Mouse (Mus musculus): Measurements from ENCODE around the gene Txndc15. TPM values are rescaled to one million over a fixed set of nuclear protein-coding genes. Genes with fewer than 3 reads are reported as not detected.
A peak's percentile ranks its signal among the peaks of the same experiment; 100 is the strongest.

The Txndc15 gene
- polyA plus RNA-seq, 1 experiment from 2014 or later, result 91.7 TPM

DNA sequence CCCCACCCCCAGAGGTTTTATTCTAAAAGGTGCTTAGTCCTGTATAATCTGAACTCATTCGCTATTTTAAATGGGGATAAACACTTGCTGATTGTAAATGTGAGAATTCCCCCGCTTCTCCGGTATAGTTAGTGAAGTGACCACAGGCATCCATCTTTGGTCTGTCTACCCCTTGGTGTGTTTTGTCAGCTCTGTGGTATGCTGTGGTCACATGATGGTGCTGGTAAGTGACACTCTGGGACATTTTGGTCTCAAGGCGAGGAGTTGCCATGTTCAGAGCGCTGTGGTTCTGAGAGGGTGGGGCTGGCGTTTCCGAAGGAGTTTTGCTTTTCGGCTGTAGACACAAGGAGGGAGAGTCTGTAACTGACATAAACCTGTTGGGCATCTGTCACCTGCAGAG, 23.4 kb downstream of the Txndc15 start:
- H3K27me3 ChIP-seq (ENCODE audit: control insufficient read depth, insufficient read depth, low read length), result no peaks in the 10 kb centered on the region
- H3K4me1 ChIP-seq (ENCODE audit: control insufficient read depth, insufficient read depth, low read length), result peaks cover 21% of the 10 kb centered on the region
- H3K4me2 ChIP-seq (ENCODE audit: low read depth, severe bottlenecking), result no peak overlapping the region
- H3K9ac ChIP-seq (ENCODE audit: low read length), result no peak overlapping the region
- H3K36me3 ChIP-seq (ENCODE audit: control insufficient read depth, insufficient read depth, low read length), result no peaks in the 10 kb centered on the region
- 89% methylated on average over 8 of the region's 8 CpGs for WGBS
- DNase-seq (ENCODE audit: low spot score) (no peak), ATAC-seq (ENCODE audit: insufficient number of reproducible peaks, low FRiP score, low TSS enrichment, low read depth) (no peak)
- no peaks in the 10 kb centered on the region for H3K9me3 ChIP-seq (ENCODE audit: control insufficient read depth, low read length)
- H3K4me3 ChIP-seq (ENCODE audit: low read depth, low read length), result no peak overlapping the region
- no peak overlapping the region for H3K27ac ChIP-seq (replicated peaks; ENCODE audit: low read depth, low read length)

DNA sequence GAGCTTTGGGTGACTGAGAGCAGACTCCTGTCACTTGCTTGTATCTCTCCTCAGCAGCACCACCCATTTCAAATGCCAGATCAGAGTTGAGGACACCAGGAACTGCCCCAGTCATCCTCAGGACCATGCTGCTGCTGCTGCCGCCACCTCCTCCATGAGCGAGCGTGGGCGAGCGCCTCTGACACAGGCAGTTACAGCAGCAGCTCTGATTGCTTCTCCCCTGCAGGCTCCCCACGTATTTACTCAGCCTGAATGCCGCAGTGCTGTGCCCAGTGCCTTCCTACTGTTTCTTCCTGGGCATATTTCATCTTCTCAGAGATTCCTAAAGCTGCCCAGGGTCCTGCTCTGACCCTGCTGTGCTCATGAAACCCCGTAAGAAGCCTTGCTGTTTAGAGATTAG, 27.9 kb downstream of the Txndc15 start:
- Histone ChIP-seq H3K4me1 (ENCODE audit: control insufficient read depth, insufficient read depth, low read length) (peaks cover 14% of the 10 kb centered on the region), H3K4me2 (ENCODE audit: low read depth, severe bottlenecking) (no peak overlapping the region), H3K27ac (replicated peaks; ENCODE audit: low read depth, low read length) (no peak overlapping the region), H3K9ac (ENCODE audit: low read length) (no peak overlapping the region), H3K36me3 (ENCODE audit: control insufficient read depth, insufficient read depth, low read length) (no peaks in the 10 kb centered on the region), H3K4me3 (ENCODE audit: low read depth, low read length) (no peak overlapping the region), H3K27me3 (ENCODE audit: control insufficient read depth, insufficient read depth, low read length) (no peaks in the 10 kb centered on the region), H3K9me3 (ENCODE audit: control insufficient read depth, low read length) (no peaks in the 10 kb centered on the region)
- ATAC-seq (ENCODE audit: insufficient number of reproducible peaks, low FRiP score, low TSS enrichment, low read depth) (no peak), DNase-seq (ENCODE audit: low spot score) (no peak)
- 74% methylated on average over 8 of the region's 8 CpGs for WGBS

GRCm38 (mm10) chr13:55754380-55754779, 39.9 kb downstream of the Txndc15 start:
- Histone ChIP-seq H3K4me2 (ENCODE audit: low read depth, severe bottlenecking) (0 out of 2 replicates have a peak overlapping the region, but pooled peaks have one; percentile 14), H3K9ac (ENCODE audit: low read length) (peak overlapping the region; percentile 47; the same call in 1 of the 2 replicates), H3K27ac (replicated peaks; ENCODE audit: low read depth, low read length) (peak overlapping the region; percentile 68; the same call in 1 of the 2 replicates), H3K4me3 (ENCODE audit: low read depth, low read length) (no peak overlapping the region), H3K36me3 (ENCODE audit: control insufficient read depth, insufficient read depth, low read length) (no peaks in the 10 kb centered on the region), H3K4me1 (ENCODE audit: control insufficient read depth, insufficient read depth, low read length) (peaks cover 25% of the 10 kb centered on the region), H3K9me3 (ENCODE audit: control insufficient read depth, low read length) (no peaks in the 10 kb centered on the region), H3K27me3 (ENCODE audit: control insufficient read depth, insufficient read depth, low read length) (no peaks in the 10 kb centered on the region)
- 30% methylated on average over 13 of the region's 13 CpGs for WGBS
- ATAC-seq (ENCODE audit: insufficient number of reproducible peaks, low FRiP score, low TSS enrichment, low read depth), result no peak
- peak; percentile 84 for DNase-seq (ENCODE audit: low spot score)

DNA sequence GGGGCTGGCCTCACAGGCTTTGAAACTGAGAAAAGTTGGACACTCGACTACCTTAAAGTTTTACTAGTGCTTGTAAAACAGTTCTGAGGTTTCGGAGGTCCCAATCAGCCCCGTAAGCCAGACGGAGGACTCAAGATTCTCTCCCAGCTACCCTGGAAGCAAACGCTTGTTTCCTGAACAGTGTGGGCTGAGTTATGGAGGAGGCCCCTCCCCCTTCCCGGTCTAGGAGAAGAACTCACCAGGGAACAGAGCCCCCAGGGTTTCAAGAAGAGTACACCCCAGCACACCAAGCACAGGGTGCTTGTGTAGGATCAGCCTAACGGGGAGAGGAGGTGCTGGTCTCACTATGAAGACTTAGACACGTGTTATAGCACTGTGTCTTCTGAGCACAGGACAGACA, 42.3 kb downstream of the Txndc15 start:
- Histone ChIP-seq H3K9me3 (ENCODE audit: control insufficient read depth, low read length) (no peaks in the 10 kb centered on the region), H3K9ac (ENCODE audit: low read length) (peak overlapping the region; percentile 2), H3K27ac (replicated peaks; ENCODE audit: low read depth, low read length) (peak overlapping the region; percentile 80), H3K4me3 (ENCODE audit: low read depth, low read length) (no peak overlapping the region), H3K27me3 (ENCODE audit: control insufficient read depth, insufficient read depth, low read length) (no peaks in the 10 kb centered on the region), H3K4me1 (ENCODE audit: control insufficient read depth, insufficient read depth, low read length) (peaks cover 27% of the 10 kb centered on the region), H3K36me3 (ENCODE audit: control insufficient read depth, insufficient read depth, low read length) (no peaks in the 10 kb centered on the region), H3K4me2 (ENCODE audit: low read depth, severe bottlenecking) (peak overlapping the region; percentile 18)
- DNase-seq (ENCODE audit: low spot score), result peak; percentile 67
- 19% methylated on average over 8 of the region's 8 CpGs for WGBS
- ATAC-seq (ENCODE audit: insufficient number of reproducible peaks, low FRiP score, low TSS enrichment, low read depth), result peak; percentile 40; the same call in 1 of the 2 replicates

DNA sequence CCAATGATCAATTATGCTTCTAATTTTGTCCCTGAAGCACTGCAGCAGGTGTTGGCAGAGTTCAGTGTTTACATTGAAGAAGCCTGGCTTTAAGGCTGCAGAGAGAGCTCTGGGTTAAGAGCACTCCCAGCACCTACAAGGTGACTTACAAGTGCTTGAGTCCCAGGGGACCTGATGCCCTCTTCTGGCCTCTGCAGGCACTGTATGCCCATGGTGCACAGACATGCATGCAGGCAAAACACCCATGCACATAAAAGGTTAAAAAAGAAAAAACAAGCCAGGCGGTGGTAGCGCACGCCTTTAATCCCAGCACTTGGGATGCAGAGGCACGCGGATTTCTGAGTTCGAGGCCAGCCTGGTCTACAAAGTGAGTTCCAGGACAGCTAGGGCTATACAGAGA, 43.2 kb downstream of the Txndc15 start:
- no peak overlapping the region for H3K27ac ChIP-seq (replicated peaks; ENCODE audit: low read depth, low read length)
- peaks cover 27% of the 10 kb centered on the region for H3K4me1 ChIP-seq (ENCODE audit: control insufficient read depth, insufficient read depth, low read length)
- H3K27me3 ChIP-seq (ENCODE audit: control insufficient read depth, insufficient read depth, low read length), result no peaks in the 10 kb centered on the region
- H3K4me3 ChIP-seq (ENCODE audit: low read depth, low read length), result no peak overlapping the region
- H3K9me3 ChIP-seq (ENCODE audit: control insufficient read depth, low read length), result no peaks in the 10 kb centered on the region
- WGBS, result 83% methylated on average over 6 of the region's 6 CpGs
- DNase-seq (ENCODE audit: low spot score) (no peak), ATAC-seq (ENCODE audit: insufficient number of reproducible peaks, low FRiP score, low TSS enrichment, low read depth) (no peak)
- no peak overlapping the region for H3K9ac ChIP-seq (ENCODE audit: low read length)
- H3K4me2 ChIP-seq (ENCODE audit: low read depth, severe bottlenecking), result no peak overlapping the region
- no peaks in the 10 kb centered on the region for H3K36me3 ChIP-seq (ENCODE audit: control insufficient read depth, insufficient read depth, low read length)

GRCm38 (mm10) chr13:55760576-55760975, 46.1 kb downstream of the Txndc15 start:
- H3K27ac ChIP-seq (replicated peaks; ENCODE audit: low read depth, low read length), result peak overlapping the region; percentile 36
- H3K27me3 ChIP-seq (ENCODE audit: control insufficient read depth, insufficient read depth, low read length), result no peaks in the 10 kb centered on the region
- H3K4me1 ChIP-seq (ENCODE audit: control insufficient read depth, insufficient read depth, low read length), result peaks cover 18% of the 10 kb centered on the region; the same call in 1 of the 2 replicates
- no peaks in the 10 kb centered on the region for H3K9me3 ChIP-seq (ENCODE audit: control insufficient read depth, low read length)
- DNase-seq (ENCODE audit: low spot score) (no peak), ATAC-seq (ENCODE audit: insufficient number of reproducible peaks, low FRiP score, low TSS enrichment, low read depth) (no peak)
- H3K9ac ChIP-seq (ENCODE audit: low read length), result no peak overlapping the region
- no peaks in the 10 kb centered on the region for H3K36me3 ChIP-seq (ENCODE audit: control insufficient read depth, insufficient read depth, low read length)
- H3K4me2 ChIP-seq (ENCODE audit: low read depth, severe bottlenecking), result no peak overlapping the region
- 73% methylated on average over 10 of the region's 10 CpGs for WGBS
- no peak overlapping the region for H3K4me3 ChIP-seq (ENCODE audit: low read depth, low read length)

DNA sequence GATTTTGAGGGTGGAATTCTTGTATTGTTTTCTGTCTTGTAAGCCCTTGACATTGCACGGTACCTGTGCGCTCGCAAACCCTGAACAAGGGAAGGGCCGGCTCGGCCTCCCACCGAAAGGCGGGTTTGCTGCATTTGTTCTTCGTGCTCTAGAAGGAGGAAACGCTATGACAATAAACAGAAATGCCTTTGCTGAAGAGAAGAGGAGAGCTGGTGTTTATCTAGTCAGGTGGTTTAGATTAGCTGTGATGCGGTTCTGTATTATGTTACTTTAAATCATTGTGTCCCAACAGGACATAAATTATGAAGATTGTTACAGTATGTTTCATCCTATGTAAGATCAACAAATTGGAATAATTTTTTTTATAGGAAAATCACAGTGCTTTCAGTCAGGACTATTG, 47.0 kb downstream of the Txndc15 start:
- Histone ChIP-seq H3K27ac (replicated peaks; ENCODE audit: low read depth, low read length) (no peak overlapping the region), H3K9me3 (ENCODE audit: control insufficient read depth, low read length) (no peaks in the 10 kb centered on the region), H3K9ac (ENCODE audit: low read length) (no peak overlapping the region), H3K36me3 (ENCODE audit: control insufficient read depth, insufficient read depth, low read length) (no peaks in the 10 kb centered on the region), H3K4me1 (ENCODE audit: control insufficient read depth, insufficient read depth, low read length) (peaks cover 15% of the 10 kb centered on the region; the same call in 1 of the 2 replicates), H3K27me3 (ENCODE audit: control insufficient read depth, insufficient read depth, low read length) (no peaks in the 10 kb centered on the region), H3K4me2 (ENCODE audit: low read depth, severe bottlenecking) (no peak overlapping the region), H3K4me3 (ENCODE audit: low read depth, low read length) (no peak overlapping the region)
- DNase-seq (ENCODE audit: low spot score) (no peak), ATAC-seq (ENCODE audit: insufficient number of reproducible peaks, low FRiP score, low TSS enrichment, low read depth) (no peak)
- 67% methylated on average over 10 of the region's 10 CpGs for WGBS

- H3K4me2 ChIP-seq (ENCODE audit: low read depth, severe bottlenecking), result no peak overlapping the region
- H3K36me3 ChIP-seq (ENCODE audit: control insufficient read depth, insufficient read depth, low read length), result no peaks in the 10 kb centered on the region
- no peaks in the 10 kb centered on the region for H3K9me3 ChIP-seq (ENCODE audit: control insufficient read depth, low read length)
- no peaks in the 10 kb centered on the region for H3K27me3 ChIP-seq (ENCODE audit: control insufficient read depth, insufficient read depth, low read length)
- no peak overlapping the region for H3K4me3 ChIP-seq (ENCODE audit: low read depth, low read length)
- no peak overlapping the region for H3K9ac ChIP-seq (ENCODE audit: low read length)
- no peak for ATAC-seq (ENCODE audit: insufficient number of reproducible peaks, low FRiP score, low TSS enrichment, low read depth)
- peak overlapping the region; percentile 52; the same call in 1 of the 2 replicates for H3K27ac ChIP-seq (replicated peaks; ENCODE audit: low read depth, low read length)
- peak; percentile 53 for DNase-seq (ENCODE audit: low spot score)
- peaks cover 10% of the 10 kb centered on the region; the same call in 1 of the 2 replicates for H3K4me1 ChIP-seq (ENCODE audit: control insufficient read depth, insufficient read depth, low read length)
- 76% methylated on average over 7 of the region's 7 CpGs for WGBS
Observed at GRCm38 (mm10) chr13:55774352-55774751, 59.9 kb downstream of the Txndc15 start.

DNA sequence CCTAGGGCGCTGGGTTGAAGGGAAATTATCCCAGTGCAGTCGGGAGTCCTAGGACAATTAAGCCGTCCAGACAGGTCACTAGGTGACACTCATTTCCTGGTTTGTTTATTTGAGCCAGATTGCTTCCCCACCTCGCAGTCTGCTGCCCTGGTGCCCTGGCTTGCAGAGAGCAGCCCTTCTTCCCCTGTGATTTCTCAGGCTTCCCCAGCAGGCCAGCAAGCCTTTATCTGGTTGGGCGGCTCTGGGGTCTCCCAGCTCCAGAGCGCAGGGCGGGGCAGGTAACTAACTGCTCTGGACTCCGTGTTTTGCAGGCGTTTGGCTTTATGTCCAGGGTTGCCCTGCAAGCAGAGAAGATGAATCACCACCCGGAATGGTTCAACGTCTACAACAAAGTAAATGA, 60.6 kb downstream of the Txndc15 start:
- no peaks in the 10 kb centered on the region for H3K27me3 ChIP-seq (ENCODE audit: control insufficient read depth, insufficient read depth, low read length)
- peak; percentile 70 for DNase-seq (ENCODE audit: low spot score)

More for the DNA sequence above, 60.6 kb downstream of the Txndc15 start:
- 7% methylated on average over 11 of the region's 11 CpGs for WGBS
- H3K9me3 ChIP-seq (ENCODE audit: control insufficient read depth, low read length), result no peaks in the 10 kb centered on the region
- 0 out of 2 replicates have a peak overlapping the region, but pooled peaks have one; percentile 30 for H3K9ac ChIP-seq (ENCODE audit: low read length)
- H3K27ac ChIP-seq (replicated peaks; ENCODE audit: low read depth, low read length), result peak overlapping the region; percentile 52; the same call in 1 of the 2 replicates
- H3K4me1 ChIP-seq (ENCODE audit: control insufficient read depth, insufficient read depth, low read length), result peaks cover 10% of the 10 kb centered on the region; the same call in 1 of the 2 replicates
- peak; percentile 39; the same call in 1 of the 2 replicates for ATAC-seq (ENCODE audit: insufficient number of reproducible peaks, low FRiP score, low TSS enrichment, low read depth)
- no peak overlapping the region for H3K4me3 ChIP-seq (ENCODE audit: low read depth, low read length)
- no peaks in the 10 kb centered on the region for H3K36me3 ChIP-seq (ENCODE audit: control insufficient read depth, insufficient read depth, low read length)
- H3K4me2 ChIP-seq (ENCODE audit: low read depth, severe bottlenecking), result no peak overlapping the region

Data from limb, embryonic 11.5 days (tissue).